Mouse (Mus musculus) kidney, postnatal 10 days (tissue): ENCODE data around the gene 4933421I07Rik.
A peak's percentile ranks its signal among the peaks of the same experiment; 100 is the strongest.

Experiments
- DNase-seq: peaks from one replicate; pipeline ENCODE4 v3.0.0; 2021; ENCODE audit warnings: mixed read lengths

4933421I07Rik gene

DNA sequence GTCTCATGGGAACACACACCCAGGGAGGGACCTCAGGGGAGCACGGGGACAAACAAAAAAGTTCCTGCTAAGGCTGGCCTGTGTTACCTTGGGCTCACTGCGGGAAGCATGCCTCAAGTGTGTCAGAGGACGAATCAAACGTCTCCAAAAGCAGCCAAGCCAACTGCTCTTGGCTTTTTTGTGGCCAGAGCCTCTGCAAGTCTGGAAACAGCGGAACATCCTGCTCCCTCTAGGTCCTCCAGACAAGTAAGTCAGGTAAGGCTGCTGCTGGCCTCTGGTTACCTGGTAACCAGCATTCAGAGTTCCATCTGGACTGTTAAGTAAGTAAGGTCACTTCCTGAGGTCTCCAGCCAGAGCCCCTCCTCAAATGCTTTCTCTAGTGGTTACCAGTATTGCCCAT is at the start of gene 4933421I07Rik:
TSS of gene 4933421I07Rik (minus strand) at position 271 of the 400 bp plus-strand sequence.
- no peak for DNase-seq

DNA sequence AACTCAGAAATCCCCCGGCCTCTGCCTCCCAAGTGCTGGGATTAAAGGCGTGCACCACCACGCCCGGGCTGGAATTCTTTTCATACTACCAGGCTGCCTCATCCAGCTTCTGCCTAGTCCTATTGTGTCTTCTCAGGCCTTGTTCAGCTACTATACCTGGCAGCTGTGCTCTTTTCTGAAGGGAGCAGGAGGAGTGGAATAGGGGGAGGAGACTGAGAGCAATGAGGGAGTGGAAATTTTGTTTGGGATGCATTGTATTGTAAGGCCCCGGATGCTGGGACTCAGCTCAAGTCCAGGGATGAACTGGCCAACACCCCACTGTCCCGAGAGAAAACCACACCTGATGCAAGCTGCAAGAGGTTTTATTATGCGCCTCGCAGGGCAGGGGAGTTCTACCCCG is 49.4 kb upstream of the 4933421I07Rik start:
- no peak for DNase-seq

DNA sequence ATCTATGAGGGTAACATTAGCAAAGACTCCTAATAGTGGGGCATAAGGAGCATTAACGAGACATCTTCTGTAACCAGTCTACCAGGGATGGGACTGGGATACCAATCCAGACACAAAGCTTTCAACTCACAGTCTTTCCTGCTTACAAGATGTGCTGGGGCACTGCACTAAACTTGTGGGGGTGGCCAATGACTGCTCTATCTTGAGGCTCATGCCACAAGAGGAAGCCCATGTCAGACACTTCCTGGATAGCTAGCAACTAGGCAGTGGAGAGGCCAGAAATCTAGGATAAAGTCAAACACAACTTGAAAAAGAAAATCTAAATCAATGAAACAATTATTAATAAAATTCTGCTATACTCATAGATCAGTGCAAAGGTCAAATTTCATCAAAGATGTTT is 48.3 kb upstream of the 4933421I07Rik start:
- no peak for DNase-seq

DNA sequence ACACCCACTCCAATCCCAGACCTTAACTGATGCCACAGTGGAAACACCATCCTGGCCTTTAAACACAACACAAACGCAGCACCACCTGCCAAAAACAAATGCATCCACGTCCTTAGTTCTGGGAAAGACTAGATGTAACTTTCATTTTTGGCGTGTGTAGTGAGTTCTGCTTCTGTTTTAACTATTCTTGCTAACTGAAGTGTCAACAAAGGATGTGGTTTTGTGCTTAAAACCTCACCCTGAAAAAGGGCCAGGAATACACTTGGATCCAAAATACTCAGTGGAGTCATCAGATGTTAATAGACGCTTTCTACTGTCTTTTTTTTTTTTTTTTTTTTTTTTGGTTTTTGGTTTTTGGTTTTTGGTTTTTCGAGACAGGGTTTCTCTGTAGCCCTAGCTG is 42.9 kb upstream of the 4933421I07Rik start:
- DNase-seq = no peak

DNA sequence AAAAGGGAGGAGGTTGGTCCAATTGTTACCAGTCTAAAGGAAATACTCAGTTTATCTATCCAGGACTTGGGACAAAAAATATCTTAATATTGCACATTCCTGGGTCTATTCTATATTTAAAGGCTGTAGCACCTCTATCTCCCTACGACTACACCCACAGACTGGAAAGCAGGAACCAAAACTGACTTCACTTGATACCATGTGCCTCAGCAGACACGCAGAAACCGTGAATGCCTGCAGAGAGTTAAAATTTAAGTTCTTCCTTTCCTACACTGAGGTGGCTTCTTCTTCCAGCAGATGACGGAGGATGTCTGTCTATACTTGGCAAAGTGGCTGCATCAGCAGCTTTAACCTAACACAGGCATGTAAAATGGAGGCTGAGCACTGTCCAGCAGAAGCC is 42.4 kb upstream of the 4933421I07Rik start:
- DNase-seq = no peak

DNA sequence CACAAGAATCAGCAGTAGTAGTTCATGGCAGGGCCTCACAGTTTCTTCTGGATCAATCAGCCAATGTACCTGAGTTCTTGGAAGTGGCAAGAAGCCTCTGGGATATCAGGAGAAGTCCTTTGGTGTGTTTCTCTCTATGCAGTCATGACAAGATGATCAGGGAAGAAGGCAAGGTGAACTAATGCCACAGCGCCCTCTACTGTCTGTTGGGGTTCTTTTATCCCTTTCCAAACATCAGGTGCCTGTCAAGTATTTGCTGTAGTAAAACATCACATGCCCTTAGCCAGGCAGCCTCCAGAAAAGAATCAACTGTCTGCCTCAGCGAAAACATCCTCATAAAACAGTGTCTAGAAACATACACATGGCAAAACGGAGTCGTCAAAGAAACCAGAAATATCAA is 6.7 kb upstream of the 4933421I07Rik start:
- DNase-seq = no peak

DNA sequence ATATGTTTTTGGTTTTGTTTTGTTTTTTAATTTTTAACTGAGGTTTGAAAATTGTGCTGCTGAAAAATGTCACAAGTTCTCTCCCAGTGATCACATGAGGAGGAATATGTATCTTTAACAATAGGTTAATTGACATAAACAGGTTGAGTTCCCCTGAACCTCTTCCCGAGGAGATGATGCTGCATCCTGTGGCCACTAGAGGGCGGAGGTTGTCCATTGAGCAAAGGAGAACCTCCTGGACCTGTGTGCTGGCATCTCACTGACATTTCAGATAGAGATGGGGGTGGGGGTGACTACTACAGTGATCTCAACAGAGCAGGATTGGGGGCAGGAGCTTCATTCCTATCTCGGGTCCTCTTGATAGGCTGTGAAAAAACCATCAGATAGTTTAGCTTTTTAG is 2.7 kb upstream of the 4933421I07Rik start:
- DNase-seq = peak; percentile 26

DNA sequence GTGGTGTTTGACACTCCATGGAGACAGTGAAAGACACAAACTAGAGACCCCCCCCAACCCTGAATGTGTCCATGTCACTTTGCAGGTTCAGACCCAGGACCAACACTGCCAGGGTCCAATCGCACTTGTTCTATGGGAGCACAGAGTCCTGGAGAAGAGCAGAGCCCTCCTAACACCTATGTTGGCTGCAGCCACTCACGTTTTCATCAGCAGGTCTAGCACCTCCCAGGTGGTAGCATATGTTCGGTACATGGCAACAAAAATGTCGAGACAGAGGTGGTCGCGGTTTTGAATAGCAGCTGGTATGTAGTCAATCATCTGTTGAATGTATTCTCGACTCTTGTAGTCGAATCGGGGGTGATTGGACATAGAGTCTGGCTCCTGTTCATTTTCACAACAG is 568 bp downstream of the 4933421I07Rik start:
- no peak for DNase-seq
